Mouse (Mus musculus) cortical plate, adult 2 months (tissue): ENCODE data around the gene Atg4b. TPM values are rescaled to one million over a fixed set of nuclear protein-coding genes. Genes with fewer than 3 reads are reported as not detected.
A peak's percentile ranks its signal among the peaks of the same experiment; 100 is the strongest.

ENCODE experiments used
- H3K27ac ChIP-seq: fragments of 200-500 bp; 2 replicates; pipeline ENCODE4 v1.5.1; 2012; ENCODE audit warnings: low read length, control low read depth, inconsistent platforms; ENCODE audit not compliant: insufficient read depth
- H3K4me1 ChIP-seq: fragments of 200-500 bp; 2 replicates; pipeline ENCODE4 v1.6.1; 2011; ENCODE audit warnings: low read length; ENCODE audit not compliant: control insufficient read depth, insufficient read depth
- H3K4me3 ChIP-seq: fragments of 200-500 bp; 2 replicates; pipeline ENCODE4 v1.5.1; 2011; ENCODE audit warnings: mild to moderate bottlenecking, low read length, control low read depth; ENCODE audit not compliant: insufficient read depth
- CTCF ChIP-seq: fragments of 200-500 bp; IDR thresholded peaks from 2 replicates; pipeline ENCODE4 v1.5.1; 2011; ENCODE audit warnings: mild to moderate bottlenecking, control low read depth, low read length; ENCODE audit not compliant: insufficient read depth; ENCODE audit errors: extremely low read depth
- POLR2A ChIP-seq: fragments of 200-500 bp; IDR thresholded peaks from 2 replicates; pipeline ENCODE4 v1.6.1; 2011; ENCODE audit warnings: mild to moderate bottlenecking, low read length, control low read depth; ENCODE audit not compliant: insufficient read depth; ENCODE audit errors: extremely low read depth
- polyA plus RNA-seq: library from polyadenylated mRNA; depleted of rRNA; stranded (reverse); fragments of >200 nt; gene quantifications from 2 replicates; pipeline ENCODE4 v1.2.3, GENCODE M21; 2012

Gene Atg4b
- polyA plus RNA-seq, 1 experiment = 50.7 TPM

DNA sequence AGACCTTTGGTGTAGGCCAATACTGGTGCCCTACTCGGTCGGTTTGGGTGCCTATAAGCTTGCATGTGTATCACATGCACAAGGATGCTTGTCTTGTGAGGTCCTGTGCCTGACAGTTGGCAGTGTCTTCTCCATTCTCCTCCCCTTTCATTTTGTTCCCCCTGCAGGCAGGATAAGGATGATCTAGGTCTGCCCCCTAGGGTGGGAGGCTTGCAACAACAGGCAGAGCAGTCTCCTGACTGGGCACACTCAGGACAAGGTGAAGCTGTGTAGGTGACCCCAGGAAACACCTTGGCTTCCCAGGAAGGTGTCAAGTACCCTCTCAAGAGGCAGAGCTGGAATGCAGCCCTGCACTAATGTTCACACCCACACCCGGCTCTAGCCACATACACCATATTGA is 24.3 kb upstream of the Atg4b start:
- Histone ChIP-seq H3K4me1 (no peaks in the 10 kb centered on the region), H3K27ac (no peak overlapping the region)

DNA sequence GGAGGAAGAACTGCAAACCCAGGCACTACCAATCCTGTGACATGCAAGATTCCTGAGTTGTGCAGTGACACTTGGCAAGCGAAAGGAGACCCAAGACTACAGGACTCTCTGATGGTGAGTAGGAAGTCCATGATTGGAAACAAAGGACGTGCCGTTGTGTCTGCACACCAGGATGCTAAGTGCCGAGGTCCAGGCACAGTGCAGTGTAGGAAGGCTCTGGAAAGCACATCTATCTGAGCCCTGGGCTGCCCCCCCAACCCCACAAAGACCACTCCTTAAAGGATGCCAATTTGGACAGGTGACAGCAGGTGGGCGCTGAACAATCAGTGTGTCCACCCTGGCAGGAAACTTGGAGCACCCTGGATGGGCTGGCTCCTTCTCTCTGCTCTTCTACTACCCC is 20.2 kb upstream of the Atg4b start:
- TF ChIP-seq POLR2A = no peak
- no peak for TF ChIP-seq CTCF
- H3K4me3 ChIP-seq = no peak overlapping the region
- no peak overlapping the region for H3K27ac ChIP-seq
- no peaks in the 10 kb centered on the region for H3K4me1 ChIP-seq

More for the DNA sequence above, 24.3 kb upstream of the Atg4b start:
- TF ChIP-seq POLR2A (no peak), CTCF (peak; percentile 87)
- H3K4me3 ChIP-seq = no peak overlapping the region

DNA sequence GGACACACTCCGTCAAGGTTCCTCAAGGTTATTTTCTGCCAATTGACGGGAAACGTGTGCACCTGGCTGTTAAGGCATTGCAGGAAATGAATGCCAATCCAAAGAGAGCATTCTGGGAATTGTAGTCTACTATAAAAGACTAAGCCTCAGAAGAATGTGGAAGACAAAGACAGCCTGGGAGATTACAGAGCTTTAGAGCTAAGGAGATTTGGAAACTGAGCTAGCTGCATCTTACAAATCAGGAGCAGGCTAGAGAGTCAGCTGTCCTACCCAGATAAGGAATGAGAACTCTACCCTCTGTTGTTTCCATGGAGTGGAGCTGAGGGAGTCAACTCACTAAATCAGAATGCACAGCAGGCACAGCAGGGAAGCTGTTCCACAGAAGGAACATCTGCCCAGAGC is 19.4 kb upstream of the Atg4b start:
- H3K4me3 ChIP-seq = no peak overlapping the region
- no peaks in the 10 kb centered on the region for H3K4me1 ChIP-seq
- TF ChIP-seq CTCF (no peak), POLR2A (no peak)
- no peak overlapping the region for H3K27ac ChIP-seq

DNA sequence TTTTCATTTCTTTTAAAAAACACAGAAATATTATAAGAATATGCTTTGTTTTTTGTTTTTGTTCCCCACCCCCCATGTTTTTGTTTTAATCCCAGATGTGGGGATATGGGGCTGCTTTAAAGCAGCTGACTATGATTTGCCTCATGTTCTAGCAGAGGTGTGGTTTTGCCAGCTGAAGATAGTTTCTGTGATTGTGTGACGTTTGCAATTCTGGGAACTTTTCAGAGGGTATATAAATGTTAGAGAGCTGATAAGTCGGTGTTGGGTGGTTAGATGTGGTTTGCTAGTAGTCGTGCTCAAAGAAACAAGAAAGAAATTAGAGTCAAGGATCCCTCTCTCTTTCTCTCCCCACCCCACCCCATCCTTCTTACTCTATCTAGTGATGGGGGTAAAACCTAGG is 15.4 kb upstream of the Atg4b start:
- no peak overlapping the region for H3K4me3 ChIP-seq
- no peak overlapping the region for H3K27ac ChIP-seq
- no peaks in the 10 kb centered on the region for H3K4me1 ChIP-seq
- TF ChIP-seq CTCF (no peak), POLR2A (no peak)

DNA sequence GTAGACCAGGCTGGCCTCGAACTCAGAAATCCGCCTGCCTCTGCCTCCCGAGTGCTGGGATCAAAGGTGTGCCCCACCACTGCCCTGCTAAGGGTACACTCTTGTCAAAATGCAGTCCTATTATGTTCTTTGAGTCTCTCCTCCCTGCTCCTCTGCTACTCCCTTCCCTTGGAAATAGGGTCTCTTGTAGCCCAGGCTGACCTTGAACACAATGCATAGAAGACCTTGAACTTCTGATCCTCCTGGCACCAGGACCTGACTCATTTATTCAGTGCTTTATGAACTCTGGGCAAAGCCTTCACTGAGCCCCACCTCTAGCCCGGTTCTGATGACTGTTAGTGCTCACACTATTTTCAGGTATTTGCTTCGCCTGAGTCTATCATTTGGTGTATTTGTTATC is 13.6 kb upstream of the Atg4b start:
- no peak for TF ChIP-seq CTCF
- TF ChIP-seq POLR2A = no peak

DNA sequence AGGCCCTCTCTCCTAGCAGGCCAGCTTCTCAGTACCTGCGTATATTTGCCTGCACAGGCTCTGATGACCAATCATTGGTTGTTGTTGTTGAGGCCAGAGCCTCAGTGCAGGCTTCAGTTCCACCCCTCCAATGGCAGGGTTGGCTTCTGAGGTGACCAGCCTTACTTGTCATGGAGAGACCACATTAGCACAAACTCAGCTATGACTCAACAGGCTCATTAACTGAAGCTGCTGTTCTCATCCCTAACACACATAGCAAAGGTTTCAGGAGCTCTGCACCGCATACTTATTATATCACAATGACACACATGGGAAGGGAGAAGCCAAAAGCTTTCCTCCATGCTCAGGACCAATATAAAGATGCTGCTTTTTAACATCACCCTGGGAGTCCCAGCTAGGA is 10.6 kb upstream of the Atg4b start:
- H3K27ac ChIP-seq = no peak overlapping the region
- H3K4me3 ChIP-seq = no peak overlapping the region
- no peaks in the 10 kb centered on the region for H3K4me1 ChIP-seq
- TF ChIP-seq POLR2A (no peak), CTCF (no peak)

More for the DNA sequence above, 13.6 kb upstream of the Atg4b start:
- H3K27ac ChIP-seq = no peak overlapping the region
- no peaks in the 10 kb centered on the region for H3K4me1 ChIP-seq
- H3K4me3 ChIP-seq = no peak overlapping the region

DNA sequence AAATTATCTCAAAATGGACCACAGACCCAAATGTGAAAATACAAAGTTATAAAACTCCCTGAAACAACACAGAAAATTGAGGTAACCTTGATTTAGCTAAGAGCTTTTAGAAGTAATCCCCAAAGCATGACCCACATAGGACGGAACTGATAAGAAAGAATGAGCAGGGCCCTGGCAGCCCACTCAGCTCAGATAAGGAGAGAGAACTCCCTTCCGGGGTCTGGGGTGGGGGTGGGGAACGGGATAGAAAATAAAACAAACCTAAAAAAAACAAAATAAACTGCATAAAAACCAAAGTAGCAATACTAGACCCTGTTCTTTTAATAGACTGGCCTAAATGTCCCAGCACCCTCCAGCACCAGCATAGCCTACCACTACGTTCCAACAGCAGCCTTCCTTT is 9.3 kb upstream of the Atg4b start:
- no peaks in the 10 kb centered on the region; the same call in 1 of the 2 replicates for H3K4me1 ChIP-seq
- TF ChIP-seq POLR2A = no peak
- no peak for TF ChIP-seq CTCF
- no peak overlapping the region for H3K4me3 ChIP-seq
- H3K27ac ChIP-seq = no peak overlapping the region

DNA sequence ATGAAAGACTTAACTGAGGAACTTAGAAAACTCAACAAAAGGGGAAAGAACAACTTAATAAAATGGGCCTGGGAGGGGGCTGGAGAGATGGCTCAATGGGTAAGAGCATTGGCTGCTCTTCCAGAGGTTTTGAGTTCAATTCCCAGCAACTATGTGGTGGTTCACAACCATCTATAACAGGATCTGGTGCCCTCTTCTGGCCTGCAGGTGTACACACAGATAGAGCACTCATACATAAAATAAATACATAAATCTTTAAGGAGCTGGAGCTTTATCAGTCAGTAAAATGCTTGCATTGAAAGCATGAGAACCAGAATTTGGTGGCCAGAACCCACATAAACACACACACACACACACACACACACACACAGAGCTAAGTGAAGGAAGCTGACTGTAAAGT is 8.4 kb upstream of the Atg4b start:
- TF ChIP-seq CTCF = no peak
- TF ChIP-seq POLR2A = no peak
- H3K4me3 ChIP-seq = no peak overlapping the region
- H3K27ac ChIP-seq = no peak overlapping the region
- H3K4me1 ChIP-seq = no peaks in the 10 kb centered on the region; the same call in 1 of the 2 replicates

DNA sequence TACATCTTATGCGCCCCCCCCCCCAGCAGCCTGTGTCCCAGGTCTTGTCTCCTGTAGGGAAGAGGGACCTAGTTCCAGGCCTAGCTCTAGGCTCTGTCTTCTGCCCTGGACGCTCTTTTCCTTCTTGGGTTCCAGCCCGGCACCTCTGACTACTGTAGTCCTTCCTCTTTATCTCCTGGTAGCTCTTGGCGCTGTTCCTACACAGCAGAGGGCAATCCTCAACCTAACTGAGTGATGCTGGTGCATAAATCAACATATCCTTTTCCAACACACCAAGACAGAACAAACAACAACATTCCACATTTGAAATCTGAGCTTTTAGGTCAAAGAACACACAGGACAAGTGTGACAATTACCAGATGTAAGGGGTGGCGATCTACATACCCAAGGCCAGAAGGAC is 5.1 kb upstream of the Atg4b start:
- Histone ChIP-seq H3K4me3 (no peak overlapping the region), H3K4me1 (no peaks in the 10 kb centered on the region; the same call in 1 of the 2 replicates), H3K27ac (no peak overlapping the region)
- TF ChIP-seq POLR2A (no peak), CTCF (no peak)

DNA sequence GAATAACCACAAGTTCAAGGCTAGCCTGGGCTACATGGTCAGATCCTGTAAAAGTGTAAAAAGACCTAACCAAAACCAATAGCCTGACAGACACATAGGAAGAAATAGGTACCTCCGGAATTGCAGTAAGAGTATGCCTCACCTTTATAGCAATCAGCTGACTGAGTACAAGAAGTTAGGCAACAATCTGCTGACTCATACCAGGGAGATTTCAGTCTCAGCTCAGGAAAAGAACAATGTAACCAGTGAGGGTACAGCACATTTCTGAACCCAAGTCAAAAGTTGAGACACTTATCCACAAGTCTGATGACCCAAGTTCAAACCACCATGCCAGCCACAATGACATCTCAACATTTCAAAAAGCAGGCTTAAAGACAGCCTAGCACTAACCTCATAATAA is 2.8 kb upstream of the Atg4b start:
- H3K4me1 ChIP-seq = no peaks in the 10 kb centered on the region; the same call in 1 of the 2 replicates
- H3K27ac ChIP-seq = no peak overlapping the region
- H3K4me3 ChIP-seq = no peak overlapping the region
- TF ChIP-seq POLR2A (no peak), CTCF (no peak)

DNA sequence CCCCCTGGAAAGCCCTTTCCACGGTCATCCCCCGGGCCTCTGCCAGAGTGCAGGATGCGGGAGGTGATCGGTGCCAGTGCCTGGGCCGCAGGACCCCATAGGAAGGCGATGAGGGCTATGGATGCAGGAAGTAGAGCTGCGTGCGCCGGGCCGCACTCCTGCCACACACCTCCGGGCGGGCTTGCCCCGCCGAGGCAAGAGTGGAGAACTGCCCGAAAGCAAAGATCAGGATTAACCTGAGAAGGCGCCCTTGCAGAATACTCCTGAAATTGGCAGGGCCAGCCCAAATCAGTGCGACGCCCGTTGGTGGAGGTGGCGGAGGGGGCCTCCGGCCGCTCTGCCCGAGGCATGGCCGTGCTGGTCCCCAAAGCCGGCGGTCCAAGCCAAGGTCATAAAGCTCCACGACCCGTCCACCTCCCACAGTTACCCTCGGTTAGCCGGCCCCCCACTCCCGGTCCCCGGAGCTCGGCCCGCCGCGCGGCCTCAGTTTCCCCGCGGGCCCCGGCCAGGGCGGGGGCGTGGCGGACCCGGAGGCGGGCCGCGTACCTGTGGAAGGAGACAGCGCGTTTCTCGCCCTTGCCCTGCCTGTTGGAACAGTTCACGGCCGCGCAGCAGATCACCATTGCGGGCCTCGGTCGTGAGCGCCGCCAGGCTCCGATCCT is 2.7 kb downstream of the Atg4b start:
- peak overlapping the region; percentile 95 for H3K4me3 ChIP-seq
- H3K4me1 ChIP-seq = peaks cover 2% of the 10 kb centered on the region
- TF ChIP-seq CTCF = no peak
- H3K27ac ChIP-seq = peak overlapping the region; percentile 32; the same call in 1 of the 2 replicates
